Mouse (Mus musculus): Measurements from ENCODE around the gene Srp14. TPM values are rescaled to one million over a fixed set of nuclear protein-coding genes. Genes with fewer than 3 reads are reported as not detected.

The Srp14 gene
- total RNA-seq (2021) (100 to 1,000 TPM; 116 to 129 TPM), polyA plus RNA-seq (2012; rRNA removed) (64.9 and 112 TPM in 2 replicates)
- long read RNA-seq, transcript Srp14-201 (5 exons, 798 nt) = major isoform, 107 of 122 reads
- long read RNA-seq, partial matches to known transcripts = 12 of 122 reads
- long read RNA-seq, other reads (novel, unspliced or antisense) = 2 of 122 reads

DNA sequence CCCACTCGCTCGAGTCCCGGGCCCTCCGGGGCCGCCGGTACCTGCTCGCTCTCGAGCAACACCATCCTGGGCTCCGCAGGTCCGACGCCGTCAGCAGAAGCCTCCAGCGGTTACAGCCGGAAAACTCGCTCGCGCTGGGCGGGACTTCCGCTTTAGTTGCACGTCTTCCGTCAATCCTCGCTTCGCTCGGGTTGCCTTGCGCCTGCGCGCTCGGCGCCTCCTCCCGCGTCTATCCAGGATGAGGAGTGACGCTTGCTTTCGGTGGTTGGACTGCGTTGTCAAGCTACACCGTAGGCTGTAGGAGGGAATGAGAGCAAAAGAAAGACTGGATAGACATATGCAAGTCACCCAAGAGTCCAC, at the start of gene Srp14:
Gene Srp14 (minus strand): TSS at position 162 of the 360 bp plus-strand sequence.
- no peaks in the 10 kb centered on the region for H3K27me3 ChIP-seq (ENCODE audit: control insufficient read depth, insufficient read depth, low read length)
- H3K4me3 ChIP-seq = peak within 1 kb of the TSS; percentile 92
- H3K79me2 ChIP-seq (replicated peaks; ENCODE audit: control insufficient read depth, insufficient read depth, low read length) = peaks cover 2% of the 10 kb centered on the region
- H3K27ac ChIP-seq = peak within 1 kb of the TSS; percentile 97
- DNase-seq = peak; percentile 92 to 95
- TF ChIP-seq POLR2A (IDR thresholded peaks at IDR 0.05; ENCODE audit: insufficient read depth, low read depth, low read length) = peak; percentile 96
- peak; percentile 28 for TF ChIP-seq CTCF (IDR thresholded peaks at IDR 0.05)
- peak; percentile 76; the same call in 1 of the 2 replicates for TF ChIP-seq EP300 (IDR thresholded peaks at IDR 0.05; ENCODE audit: insufficient read depth, low read depth, low read length)
- peak within 1 kb of the TSS; percentile 92 for H3K9ac ChIP-seq (ENCODE audit: low read depth, low read length)
- intact Hi-C loops (cut with DNase I) = no loop called here
- H3K4me1 ChIP-seq (ENCODE audit: control insufficient read depth, insufficient read depth, low read length) = peaks cover 4% of the 10 kb centered on the region
- 0 out of 2 replicates have a peak, but pooled peaks cover 2% of the 10 kb centered on the region for H3K36me3 ChIP-seq (ENCODE audit: control insufficient read depth, insufficient read depth, low read length)
- 1% methylated on average over 35 of the region's 35 CpGs for WGBS

DNA sequence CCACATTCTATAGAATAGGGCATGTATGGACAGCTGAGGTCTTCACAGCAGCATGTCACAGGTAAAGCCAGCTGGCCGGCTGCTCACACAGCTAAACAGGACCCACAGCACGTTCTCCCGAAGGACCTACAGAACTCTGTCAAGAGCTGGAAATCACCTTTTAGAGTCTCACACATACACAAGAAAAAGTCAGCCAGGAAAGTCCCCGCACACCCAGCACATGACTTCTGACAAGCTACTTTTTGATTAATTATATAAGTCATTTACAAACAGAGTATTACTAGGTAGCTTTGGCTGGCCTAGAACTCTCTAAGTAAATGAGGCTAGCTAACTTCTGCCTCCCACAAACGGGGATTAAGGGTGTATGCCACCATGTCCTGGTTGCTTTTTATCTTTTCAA, 47.0 kb upstream of the Srp14 start:
- H3K27me3 ChIP-seq (ENCODE audit: control insufficient read depth, insufficient read depth, low read length) = no peaks in the 10 kb centered on the region
- intact Hi-C loops (cut with DNase I) = no loop called here
- H3K27ac ChIP-seq = no peak overlapping the region
- WGBS = 92% methylated on average over 5 of the region's 5 CpGs
- TF ChIP-seq POLR2A (IDR thresholded peaks at IDR 0.05; ENCODE audit: insufficient read depth, low read depth, low read length) = no peak
- no peak for TF ChIP-seq EP300 (IDR thresholded peaks at IDR 0.05; ENCODE audit: insufficient read depth, low read depth, low read length)
- no peak for TF ChIP-seq CTCF (IDR thresholded peaks at IDR 0.05)
- no peak overlapping the region for H3K9ac ChIP-seq (ENCODE audit: low read depth, low read length)
- H3K36me3 ChIP-seq (ENCODE audit: control insufficient read depth, insufficient read depth, low read length) = no peaks in the 10 kb centered on the region
- H3K4me3 ChIP-seq = no peak overlapping the region
- H3K79me2 ChIP-seq (replicated peaks; ENCODE audit: control insufficient read depth, insufficient read depth, low read length) = no peaks in the 10 kb centered on the region
- no peak for DNase-seq
- H3K4me1 ChIP-seq (ENCODE audit: control insufficient read depth, insufficient read depth, low read length) = peaks cover 13% of the 10 kb centered on the region

DNA sequence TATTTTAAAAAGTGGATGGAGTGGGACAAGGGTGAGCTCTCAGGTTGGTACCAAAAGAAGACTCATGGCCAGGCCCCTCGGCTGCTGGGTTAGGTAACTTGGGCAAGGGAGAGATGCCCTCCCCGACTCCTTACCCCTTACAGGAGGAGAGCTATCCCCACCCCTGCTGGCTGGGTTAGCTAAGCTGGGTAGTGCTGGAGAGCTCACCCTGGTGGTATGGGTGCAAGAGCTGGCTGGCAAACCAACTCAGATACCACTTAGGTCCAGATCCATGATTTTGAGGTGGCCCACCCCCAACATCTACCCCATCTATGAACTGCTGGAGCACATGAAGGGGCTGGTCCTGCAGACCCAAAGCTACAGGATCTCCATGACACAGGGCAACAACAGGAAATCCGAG, 45.3 kb upstream of the Srp14 start:
- DNase-seq = no peak
- H3K4me1 ChIP-seq (ENCODE audit: control insufficient read depth, insufficient read depth, low read length) = peaks cover 18% of the 10 kb centered on the region
- H3K9ac ChIP-seq (ENCODE audit: low read depth, low read length) = no peak overlapping the region
- H3K27ac ChIP-seq = no peak overlapping the region
- no peak for TF ChIP-seq CTCF (IDR thresholded peaks at IDR 0.05)
- TF ChIP-seq POLR2A (IDR thresholded peaks at IDR 0.05; ENCODE audit: insufficient read depth, low read depth, low read length) = no peak
- no peak for TF ChIP-seq EP300 (IDR thresholded peaks at IDR 0.05; ENCODE audit: insufficient read depth, low read depth, low read length)
- H3K79me2 ChIP-seq (replicated peaks; ENCODE audit: control insufficient read depth, insufficient read depth, low read length) = no peaks in the 10 kb centered on the region
- intact Hi-C loops (cut with DNase I) = no loop called here
- H3K4me3 ChIP-seq = no peak overlapping the region
- H3K27me3 ChIP-seq (ENCODE audit: control insufficient read depth, insufficient read depth, low read length) = no peaks in the 10 kb centered on the region
- H3K36me3 ChIP-seq (ENCODE audit: control insufficient read depth, insufficient read depth, low read length) = no peaks in the 10 kb centered on the region
- 89% methylated on average over 3 of the region's 3 CpGs for WGBS

DNA sequence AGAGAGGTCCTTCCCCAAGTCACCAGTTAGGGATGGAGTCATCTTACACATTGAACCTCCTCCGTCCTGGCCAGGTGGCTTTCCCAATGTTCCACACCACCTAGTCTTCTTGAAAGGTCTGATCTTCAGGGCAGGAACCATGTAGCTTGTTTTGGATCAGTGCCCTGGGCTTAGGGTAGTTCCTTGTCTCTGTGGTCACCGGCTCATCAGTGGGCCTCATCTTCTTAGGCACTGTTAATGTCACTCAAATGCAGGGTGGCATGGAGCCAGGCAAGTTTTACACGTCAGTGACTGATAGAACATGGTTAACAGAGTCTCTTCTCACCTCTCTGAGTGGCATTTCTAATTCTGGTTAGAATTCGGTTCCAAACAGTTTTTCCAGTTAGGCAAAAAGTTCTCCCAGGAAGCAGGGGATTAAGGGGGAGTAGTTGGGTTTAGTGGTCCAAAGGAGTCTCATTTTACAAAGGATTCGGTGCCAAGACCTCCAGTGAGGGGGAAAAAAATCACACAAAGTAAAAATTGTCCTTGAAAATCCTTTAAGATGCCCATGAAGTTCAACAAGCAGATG, 43.7 kb upstream of the Srp14 start:
- peaks cover 12% of the 10 kb centered on the region for H3K4me1 ChIP-seq (ENCODE audit: control insufficient read depth, insufficient read depth, low read length)
- WGBS = 68% methylated on average over 5 of the region's 5 CpGs
- H3K9ac ChIP-seq (ENCODE audit: low read depth, low read length) = no peak overlapping the region
- H3K27ac ChIP-seq = no peak overlapping the region
- no peak for TF ChIP-seq CTCF (IDR thresholded peaks at IDR 0.05)
- no peak for TF ChIP-seq EP300 (IDR thresholded peaks at IDR 0.05; ENCODE audit: insufficient read depth, low read depth, low read length)
- TF ChIP-seq POLR2A (IDR thresholded peaks at IDR 0.05; ENCODE audit: insufficient read depth, low read depth, low read length) = no peak
- H3K4me3 ChIP-seq = no peak overlapping the region
- no peaks in the 10 kb centered on the region for H3K36me3 ChIP-seq (ENCODE audit: control insufficient read depth, insufficient read depth, low read length)
- intact Hi-C loops (cut with DNase I) = no loop called here
- peak in 1 of 2 experiments; percentile 17 for DNase-seq
- H3K27me3 ChIP-seq (ENCODE audit: control insufficient read depth, insufficient read depth, low read length) = no peaks in the 10 kb centered on the region
- no peaks in the 10 kb centered on the region for H3K79me2 ChIP-seq (replicated peaks; ENCODE audit: control insufficient read depth, insufficient read depth, low read length)

DNA sequence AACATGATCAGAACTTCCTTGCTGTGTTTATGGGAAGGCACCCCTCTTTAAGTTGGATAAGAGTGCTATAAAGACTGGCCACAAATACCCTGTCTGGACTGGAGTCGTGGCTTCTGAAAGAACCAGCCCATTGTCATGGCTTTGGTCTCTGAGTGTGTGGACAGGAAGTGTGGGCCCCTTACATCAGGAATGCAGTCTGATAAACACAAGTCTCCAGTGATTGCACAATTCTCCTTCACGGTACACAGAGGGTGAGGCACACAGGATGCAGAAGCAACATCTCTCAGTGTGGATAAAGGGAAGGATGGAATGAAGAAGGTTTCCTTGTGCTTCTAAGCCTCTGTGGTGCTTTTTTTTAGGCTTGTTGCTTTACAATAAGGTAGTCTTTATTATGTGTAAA, 42.8 kb upstream of the Srp14 start:
- H3K4me3 ChIP-seq = no peak overlapping the region
- H3K79me2 ChIP-seq (replicated peaks; ENCODE audit: control insufficient read depth, insufficient read depth, low read length) = no peaks in the 10 kb centered on the region
- peak in 1 of 2 experiments; percentile 19 for DNase-seq
- TF ChIP-seq CTCF (IDR thresholded peaks at IDR 0.05) (no peak), POLR2A (IDR thresholded peaks at IDR 0.05; ENCODE audit: insufficient read depth, low read depth, low read length) (no peak), EP300 (IDR thresholded peaks at IDR 0.05; ENCODE audit: insufficient read depth, low read depth, low read length) (no peak)
- no peaks in the 10 kb centered on the region for H3K27me3 ChIP-seq (ENCODE audit: control insufficient read depth, insufficient read depth, low read length)
- intact Hi-C loops (cut with DNase I) = no loop called here
- no peaks in the 10 kb centered on the region for H3K36me3 ChIP-seq (ENCODE audit: control insufficient read depth, insufficient read depth, low read length)
- H3K9ac ChIP-seq (ENCODE audit: low read depth, low read length) = no peak overlapping the region
- H3K27ac ChIP-seq = no peak overlapping the region
- peaks cover 12% of the 10 kb centered on the region for H3K4me1 ChIP-seq (ENCODE audit: control insufficient read depth, insufficient read depth, low read length)
- 10% methylated on average over 2 of the region's 2 CpGs for WGBS
